Mouse (Mus musculus) adipocyte (in vitro differentiated cells): ENCODE measurements around the gene Apoe.

Experiments
- DNase-seq: peaks from one replicate; pipeline ENCODE4 v3.0.0-alpha.2; 2016; ENCODE audit warnings: low spot score

Gene Apoe

GRCm38 (mm10) chr7:19698907-19699826, at the start of gene Apoe:
Gene Apoe (minus strand): TSS chr7:19699188.
- no peak for DNase-seq

- DNase-seq: peak; percentile 31
Observed at GRCm38 (mm10) chr7:19747420-19748218, 48.6 kb upstream of the Apoe start.

- DNase-seq: no peak
Observed at GRCm38 (mm10) chr7:19746426-19747201, 47.6 kb upstream of the Apoe start.

- DNase-seq: no peak
Observed at GRCm38 (mm10) chr7:19745971-19746370, 47.0 kb upstream of the Apoe start.

GRCm38 (mm10) chr7:19744590-19745385, 45.8 kb upstream of the Apoe start:
- DNase-seq: no peak

GRCm38 (mm10) chr7:19743791-19744190, 44.8 kb upstream of the Apoe start:
- no peak for DNase-seq

- DNase-seq: no peak
Observed at GRCm38 (mm10) chr7:19742468-19742867, 43.5 kb upstream of the Apoe start.

GRCm38 (mm10) chr7:19741329-19742031, 42.5 kb upstream of the Apoe start:
- no peak for DNase-seq

- no peak for DNase-seq
Observed at GRCm38 (mm10) chr7:19740269-19740668, 41.3 kb upstream of the Apoe start.

GRCm38 (mm10) chr7:19738771-19739170, 39.8 kb upstream of the Apoe start:
- no peak for DNase-seq

- peak; percentile 49 for DNase-seq
Observed at GRCm38 (mm10) chr7:19736389-19737057, 37.5 kb upstream of the Apoe start.

GRCm38 (mm10) chr7:19734178-19734666, 35.2 kb upstream of the Apoe start:
- DNase-seq: no peak

- no peak for DNase-seq
Observed at GRCm38 (mm10) chr7:19726541-19726940, 27.6 kb upstream of the Apoe start.

GRCm38 (mm10) chr7:19724167-19724566, 25.2 kb upstream of the Apoe start:
- no peak for DNase-seq

- no peak for DNase-seq
Observed at GRCm38 (mm10) chr7:19722754-19723195, 23.8 kb upstream of the Apoe start.

GRCm38 (mm10) chr7:19719200-19719599, 20.2 kb upstream of the Apoe start:
- no peak for DNase-seq

GRCm38 (mm10) chr7:19718297-19718952, 19.4 kb upstream of the Apoe start:
- no peak for DNase-seq

- no peak for DNase-seq
Observed at GRCm38 (mm10) chr7:19717346-19717745, 18.4 kb upstream of the Apoe start.

GRCm38 (mm10) chr7:19716822-19717221, 17.8 kb upstream of the Apoe start:
- no peak for DNase-seq
